Mouse (Mus musculus) cortical plate, adult 2 months (tissue): Measurements from ENCODE around the gene Twnk. TPM values are rescaled to one million over a fixed set of nuclear protein-coding genes. Genes with fewer than 3 reads are reported as not detected.

Experiments
- H3K27ac ChIP-seq: fragments of 200-500 bp; 2 replicates; pipeline ENCODE4 v1.5.1; 2012; ENCODE audit warnings: low read length, control low read depth, inconsistent platforms; ENCODE audit not compliant: insufficient read depth
- H3K4me1 ChIP-seq: fragments of 200-500 bp; 2 replicates; pipeline ENCODE4 v1.6.1; 2011; ENCODE audit warnings: low read length; ENCODE audit not compliant: control insufficient read depth, insufficient read depth
- H3K4me3 ChIP-seq: fragments of 200-500 bp; 2 replicates; pipeline ENCODE4 v1.5.1; 2011; ENCODE audit warnings: mild to moderate bottlenecking, low read length, control low read depth; ENCODE audit not compliant: insufficient read depth
- CTCF ChIP-seq: fragments of 200-500 bp; IDR thresholded peaks from 2 replicates; pipeline ENCODE4 v1.5.1; 2011; ENCODE audit warnings: mild to moderate bottlenecking, control low read depth, low read length; ENCODE audit not compliant: insufficient read depth; ENCODE audit errors: extremely low read depth
- POLR2A ChIP-seq: fragments of 200-500 bp; IDR thresholded peaks from 2 replicates; pipeline ENCODE4 v1.6.1; 2011; ENCODE audit warnings: mild to moderate bottlenecking, low read length, control low read depth; ENCODE audit not compliant: insufficient read depth; ENCODE audit errors: extremely low read depth
- polyA plus RNA-seq: library from polyadenylated mRNA; depleted of rRNA; stranded (reverse); fragments of >200 nt; gene quantifications from 2 replicates; pipeline ENCODE4 v1.2.3, GENCODE M21; 2012

The Twnk gene
- polyA plus RNA-seq, 1 experiment = 10.7 TPM

GRCm38 (mm10) chr19:44992712-44993111 is 12.8 kb upstream of the Twnk start:
- no peak overlapping the region for H3K4me3 ChIP-seq
- H3K27ac ChIP-seq = no peak overlapping the region
- TF ChIP-seq POLR2A (no peak), CTCF (no peak)
- peaks cover 5% of the 10 kb centered on the region; the same call in 1 of the 2 replicates for H3K4me1 ChIP-seq

DNA sequence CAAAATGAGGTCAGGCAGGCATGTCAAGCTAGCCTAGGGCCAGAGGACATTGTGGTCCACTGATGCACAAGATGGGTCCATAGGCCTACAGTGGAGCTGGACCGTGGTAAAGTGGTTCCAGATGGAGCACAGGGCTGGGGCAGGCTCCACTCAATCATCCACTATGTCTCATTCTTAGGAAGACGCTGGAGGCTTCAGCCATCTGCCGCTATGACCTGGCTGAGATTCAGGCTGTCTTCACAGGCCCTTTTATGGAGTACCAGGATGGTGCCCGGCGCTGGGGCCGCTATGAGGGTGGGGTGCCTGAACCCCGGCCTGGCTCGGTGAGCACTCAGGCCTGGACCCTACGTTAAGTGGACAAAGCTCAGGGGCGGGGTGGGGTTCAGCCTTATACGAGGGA is 7.7 kb upstream of the Twnk start:
- no peak overlapping the region for H3K4me3 ChIP-seq
- H3K27ac ChIP-seq = no peak overlapping the region
- no peaks in the 10 kb centered on the region for H3K4me1 ChIP-seq
- no peak for TF ChIP-seq CTCF
- no peak for TF ChIP-seq POLR2A

- H3K27ac ChIP-seq = no peak overlapping the region
- TF ChIP-seq POLR2A (no peak), CTCF (no peak)
- H3K4me1 ChIP-seq = no peaks in the 10 kb centered on the region
- H3K4me3 ChIP-seq = no peak overlapping the region
Observed at GRCm38 (mm10) chr19:44999647-45000046, 5.8 kb upstream of the Twnk start.

DNA sequence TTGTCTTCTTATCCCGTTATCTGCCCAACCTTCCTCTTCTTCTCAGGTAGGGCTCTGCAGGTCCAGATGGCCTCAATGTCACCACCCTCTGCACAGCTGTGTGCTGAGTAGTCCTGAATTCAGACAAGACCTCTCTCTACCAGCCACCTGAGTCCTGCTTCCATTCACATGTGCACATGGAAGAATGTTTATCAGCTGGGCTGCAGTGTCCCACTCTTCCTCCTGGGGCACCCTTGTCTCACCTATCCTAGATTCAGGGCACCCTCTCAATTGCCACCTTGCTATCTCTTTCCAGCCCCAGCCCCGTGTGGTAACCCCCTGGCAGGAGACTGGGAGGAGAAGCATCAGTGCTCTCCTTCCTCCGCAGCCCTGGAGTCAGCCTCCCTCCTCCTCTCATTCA is 3.2 kb upstream of the Twnk start:
- no peak for TF ChIP-seq POLR2A
- TF ChIP-seq CTCF = no peak
- H3K4me3 ChIP-seq = no peak overlapping the region
- H3K27ac ChIP-seq = no peak overlapping the region
- no peaks in the 10 kb centered on the region for H3K4me1 ChIP-seq

DNA sequence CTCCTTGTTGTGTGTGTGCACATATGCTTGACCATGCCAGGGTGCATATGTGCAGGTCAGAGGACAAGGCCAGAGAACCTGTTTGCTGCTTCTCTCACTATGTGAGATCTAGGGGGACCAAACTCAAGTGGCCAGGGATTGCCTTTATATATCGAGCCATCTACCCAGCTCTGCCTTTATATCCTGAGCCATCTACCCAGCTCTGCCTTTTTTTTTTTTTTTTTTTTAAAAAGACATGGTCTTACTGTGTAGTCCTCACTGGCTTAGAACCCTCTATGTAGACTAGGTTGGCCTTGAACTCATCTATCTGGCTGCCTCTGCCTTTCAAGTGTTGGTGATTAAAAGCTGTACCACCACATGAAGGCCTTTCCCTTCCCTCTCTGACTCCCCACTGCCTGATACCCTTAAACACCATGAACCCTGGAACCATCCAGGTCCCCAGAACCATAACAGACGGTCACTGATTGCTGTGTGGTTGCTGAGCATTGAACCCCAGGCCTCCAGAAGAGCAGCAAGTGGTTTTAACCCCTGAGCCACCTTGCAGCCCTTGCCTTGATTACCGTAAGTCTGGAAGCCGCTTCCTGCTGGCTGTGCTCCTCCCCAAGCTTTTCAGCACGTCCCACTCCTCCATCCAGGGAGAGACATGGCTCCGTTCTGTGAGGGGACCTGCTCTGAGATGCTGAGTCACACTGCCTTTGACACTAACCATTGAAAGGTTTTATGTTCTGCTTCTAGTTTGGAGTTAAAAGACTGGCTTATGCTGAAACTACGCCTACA is 1.5 kb upstream of the Twnk start:
- Histone ChIP-seq H3K27ac (no peak overlapping the region), H3K4me3 (no peak overlapping the region), H3K4me1 (no peaks in the 10 kb centered on the region)
- TF ChIP-seq POLR2A (no peak), CTCF (no peak)

DNA sequence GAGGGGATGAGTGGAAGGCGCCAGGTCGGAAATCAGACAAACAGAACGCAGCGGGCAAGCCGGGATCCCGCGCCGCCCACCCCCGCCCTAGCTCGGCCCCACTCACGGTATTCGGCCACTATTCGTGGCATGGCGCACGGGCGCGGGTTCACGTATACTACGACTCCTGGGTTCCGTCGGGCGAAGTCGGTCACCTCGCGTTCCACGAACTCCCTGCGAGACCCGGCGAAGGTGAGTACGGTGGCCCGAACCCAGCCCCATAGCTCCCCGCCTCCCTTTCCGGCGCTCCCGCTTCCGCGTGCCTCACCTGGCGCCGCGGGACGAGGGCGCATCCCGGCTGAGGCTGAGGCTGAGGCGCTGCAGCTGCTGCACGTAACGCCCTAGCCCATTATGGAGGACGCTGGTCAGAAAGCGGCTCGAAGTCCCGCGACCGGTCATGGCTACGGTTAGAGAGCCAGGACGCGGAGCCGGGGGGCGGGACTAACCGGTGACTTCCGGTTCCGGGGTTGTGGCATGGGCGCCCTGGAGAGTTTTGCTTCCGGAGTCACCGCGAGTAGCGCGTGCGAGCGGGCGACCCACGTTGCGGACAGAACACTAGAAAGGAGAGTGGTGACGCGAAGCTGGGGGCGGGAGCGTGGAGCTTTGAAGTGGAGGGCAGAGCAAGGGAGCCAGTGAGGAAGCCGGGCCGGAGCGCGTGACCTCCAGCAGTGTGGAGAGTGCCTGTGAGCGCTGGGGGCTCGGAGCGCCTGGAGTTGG is 672 bp downstream of the Twnk start, which contains the start of gene Mrpl43:
Mrpl43 (minus strand) TSS at position 486 of the 756 bp plus-strand sequence.
- TF ChIP-seq POLR2A (0 out of 2 replicates have a peak, but pooled peaks have one; percentile 53), CTCF (no peak)
- H3K4me1 ChIP-seq = no peaks in the 10 kb centered on the region

GRCm38 (mm10) chr19:45007021-45007420 is 1.6 kb downstream of the Twnk start:
- no peaks in the 10 kb centered on the region for H3K4me1 ChIP-seq
- peak overlapping the region; percentile 90 for H3K4me3 ChIP-seq
- no peak overlapping the region for H3K27ac ChIP-seq
- no peak for TF ChIP-seq CTCF
- no peak for TF ChIP-seq POLR2A

More for the DNA sequence above, 672 bp downstream of the Twnk start, which contains the start of gene Mrpl43:
- no peak within 1 kb of the TSS for H3K27ac ChIP-seq
- peak within 1 kb of the TSS; percentile 90 for H3K4me3 ChIP-seq

DNA sequence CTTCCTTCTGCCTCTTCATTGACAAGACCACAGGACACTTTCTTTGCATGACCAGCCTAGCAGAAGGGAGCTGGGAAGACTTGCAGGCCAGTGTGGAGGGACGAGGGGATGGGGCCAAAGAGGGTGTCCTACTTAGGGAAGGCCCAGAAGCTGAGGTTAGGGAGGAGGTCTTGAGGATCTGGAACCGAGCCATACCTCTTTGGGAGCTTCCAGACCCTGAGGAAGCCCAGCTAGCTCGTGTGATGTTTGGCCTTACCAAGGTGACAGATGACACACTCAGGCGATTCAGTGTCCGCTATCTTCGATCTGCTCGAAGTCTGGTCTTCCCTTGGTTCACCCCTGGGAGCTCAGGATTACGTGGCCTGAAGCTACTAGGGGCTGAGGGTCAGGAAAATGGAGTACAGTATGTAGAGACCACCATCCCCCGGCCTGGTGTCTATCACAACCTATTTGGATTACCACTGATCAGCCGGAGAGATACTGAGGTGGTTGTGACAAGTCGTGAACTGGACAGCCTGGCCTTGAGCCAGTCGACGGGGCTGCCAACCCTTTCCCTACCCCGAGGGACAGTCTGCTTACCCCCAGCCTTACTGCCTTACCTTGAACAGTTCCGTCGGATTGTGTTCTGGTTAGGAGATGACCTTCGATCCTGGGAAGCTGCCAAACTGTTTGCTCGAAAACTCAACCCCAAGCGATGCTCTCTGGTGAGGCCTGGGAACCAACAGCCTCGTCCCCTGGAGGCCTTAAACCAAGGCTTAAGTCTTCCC is 2.1 kb downstream of the Twnk start:
- Histone ChIP-seq H3K27ac (no peak overlapping the region), H3K4me3 (no peak overlapping the region), H3K4me1 (no peaks in the 10 kb centered on the region)
- TF ChIP-seq CTCF = no peak
- TF ChIP-seq POLR2A = no peak

DNA sequence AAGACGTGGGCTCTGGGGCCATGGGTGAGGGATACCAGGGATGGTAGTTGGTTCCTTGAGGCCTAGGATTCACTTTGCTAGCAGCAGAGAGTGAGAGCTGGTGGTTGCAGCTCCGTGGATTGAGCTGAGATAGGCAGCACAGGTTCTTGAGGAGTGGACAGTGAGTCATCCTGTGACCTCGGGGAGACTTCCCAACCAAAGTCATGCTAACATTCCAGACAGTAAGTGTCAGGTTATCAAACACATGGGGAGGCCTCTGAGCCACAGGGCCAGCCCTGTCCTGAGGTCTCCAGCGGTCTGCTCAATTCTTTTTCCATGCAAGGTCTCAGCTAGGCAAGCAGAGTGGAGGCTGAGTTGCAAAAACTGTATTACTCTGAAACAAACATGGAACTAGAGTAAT is 5.2 kb downstream of the Twnk start:
- Histone ChIP-seq H3K4me3 (no peak overlapping the region), H3K4me1 (peaks cover 5% of the 10 kb centered on the region), H3K27ac (no peak overlapping the region)
- TF ChIP-seq POLR2A (no peak), CTCF (no peak)

- TF ChIP-seq CTCF (no peak), POLR2A (no peak)
- no peak overlapping the region for H3K4me3 ChIP-seq
- peaks cover 5% of the 10 kb centered on the region for H3K4me1 ChIP-seq
- H3K27ac ChIP-seq = no peak overlapping the region
Observed at GRCm38 (mm10) chr19:45012219-45012618, 6.8 kb downstream of the Twnk start.

DNA sequence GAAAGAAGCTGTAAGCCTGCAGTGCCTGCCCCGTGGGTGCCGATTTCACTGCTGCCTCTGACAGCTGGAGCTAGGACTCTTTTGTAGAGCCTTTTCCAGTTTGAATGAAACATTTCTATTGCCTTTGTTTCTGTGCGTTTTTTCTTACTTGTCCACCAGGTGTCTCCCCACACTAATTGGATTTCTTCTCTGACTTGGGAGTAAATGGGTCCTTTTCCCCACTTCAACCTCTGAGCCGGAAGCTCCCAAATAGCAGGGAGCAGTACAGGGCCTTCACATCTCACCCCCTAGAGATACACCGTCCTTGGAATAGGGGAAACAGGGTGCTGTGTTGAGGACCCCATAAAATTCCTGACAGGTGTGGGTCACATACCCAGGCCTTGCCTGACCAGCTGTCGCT is 7.2 kb downstream of the Twnk start:
- Histone ChIP-seq H3K27ac (no peak overlapping the region), H3K4me1 (peaks cover 5% of the 10 kb centered on the region), H3K4me3 (no peak overlapping the region)
- TF ChIP-seq POLR2A (no peak), CTCF (peak; percentile 24; the same call in 1 of the 2 replicates)
